Mouse (Mus musculus) midbrain, embryonic 13.5 days (tissue): ENCODE results near the gene Chn2. TPM values are rescaled to one million over a fixed set of nuclear protein-coding genes. Genes with fewer than 3 reads are reported as not detected.

Source experiments
- ATAC-seq: fragments of 200-750 bp; cut with Nextera tagmentation; 2 replicates; pipeline ENCODE4 v1.8.0; 2017; ENCODE audit warnings: mild to moderate bottlenecking, moderate TSS enrichment, moderate library complexity
- H3K27ac ChIP-seq: fragments of 300-500 bp; sonication (generic); 2 replicates; pipeline ENCODE4 v1.5.1; 2015; ENCODE audit warnings: inconsistent platforms, mild to moderate bottlenecking, moderate library complexity
- H3K27me3 ChIP-seq: fragments of 300-500 bp; sonication (generic); 2 replicates; pipeline ENCODE4 v1.6.1; 2015; ENCODE audit warnings: mild to moderate bottlenecking, inconsistent platforms
- H3K36me3 ChIP-seq: fragments of 300-500 bp; sonication (generic); 2 replicates; pipeline ENCODE4 v1.6.1; 2015; ENCODE audit warnings: mild to moderate bottlenecking, inconsistent platforms
- H3K4me1 ChIP-seq: fragments of 300-500 bp; sonication (generic); replicated peaks from 2 replicates; pipeline ENCODE4 v1.6.1; 2015; ENCODE audit warnings: inconsistent platforms
- H3K4me2 ChIP-seq: fragments of 300-500 bp; sonication (generic); replicated peaks from 2 replicates; pipeline ENCODE4 v1.6.1; 2015; ENCODE audit warnings: moderate library complexity, mild to moderate bottlenecking, inconsistent platforms
- H3K4me3 ChIP-seq: fragments of 300-500 bp; sonication (generic); replicated peaks from 2 replicates; pipeline ENCODE4 v1.5.1; 2015; ENCODE audit warnings: mild to moderate bottlenecking, inconsistent platforms
- H3K9ac ChIP-seq: fragments of 300-500 bp; sonication (generic); replicated peaks from 2 replicates; pipeline ENCODE4 v1.6.1; 2015; ENCODE audit warnings: mild to moderate bottlenecking, inconsistent platforms
- H3K9me3 ChIP-seq: fragments of 300-500 bp; sonication (generic); 2 replicates; pipeline ENCODE4 v1.6.1; 2016; ENCODE audit warnings: mild to moderate bottlenecking, inconsistent platforms
- WGBS: fragments of 180-500 bp; shearing (Covaris S2); methylation state at CpG from one replicate; pipeline ENCODE4 v1.1.7; 2015; 5-methylcytosine and 5-hydroxymethylcytosine counted together
- polyA plus RNA-seq: library from polyadenylated mRNA; unstranded; fragments of >200 nt; fragmentation: Nextera tagmentation; extraction: Ambion mirVana; gene quantifications from 2 replicates; pipeline ENCODE4 v1.2.1, GENCODE M21; 2015

The Chn2 gene
- polyA plus RNA-seq, 1 experiment from 2014 or later, result 28.8 TPM

DNA sequence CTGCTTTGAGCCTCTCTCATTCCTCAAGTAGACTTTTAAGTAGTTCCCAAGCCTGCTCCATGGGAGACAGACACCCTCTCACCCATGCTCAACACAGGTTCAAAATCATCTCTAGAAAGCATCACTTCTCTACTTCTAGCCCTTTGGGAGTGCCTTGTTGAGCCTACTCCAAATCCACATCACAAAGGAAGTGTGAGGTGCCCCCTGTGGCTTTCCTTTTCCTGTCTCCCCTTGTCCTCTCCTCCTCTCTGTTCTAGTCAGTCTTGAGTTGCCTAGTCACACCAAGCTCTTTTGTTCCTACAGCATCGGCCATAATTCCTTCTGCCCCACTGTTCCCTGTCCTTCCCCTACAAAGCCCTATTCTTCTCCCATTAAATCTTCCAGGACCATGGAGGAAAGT lies 243.9 kb downstream of the Chn2 start:
- no peak for ATAC-seq
- no peaks in the 10 kb centered on the region for H3K9me3 ChIP-seq
- 8% methylated on average over 1 of the region's 1 CpGs for WGBS
- H3K36me3 ChIP-seq, result no peaks in the 10 kb centered on the region
- H3K27ac ChIP-seq, result no peak overlapping the region
- H3K9ac ChIP-seq, result no peak overlapping the region
- no peak overlapping the region for H3K4me3 ChIP-seq
- peaks cover 2% of the 10 kb centered on the region for H3K4me1 ChIP-seq
- no peaks in the 10 kb centered on the region for H3K27me3 ChIP-seq
- H3K4me2 ChIP-seq, result no peak overlapping the region

DNA sequence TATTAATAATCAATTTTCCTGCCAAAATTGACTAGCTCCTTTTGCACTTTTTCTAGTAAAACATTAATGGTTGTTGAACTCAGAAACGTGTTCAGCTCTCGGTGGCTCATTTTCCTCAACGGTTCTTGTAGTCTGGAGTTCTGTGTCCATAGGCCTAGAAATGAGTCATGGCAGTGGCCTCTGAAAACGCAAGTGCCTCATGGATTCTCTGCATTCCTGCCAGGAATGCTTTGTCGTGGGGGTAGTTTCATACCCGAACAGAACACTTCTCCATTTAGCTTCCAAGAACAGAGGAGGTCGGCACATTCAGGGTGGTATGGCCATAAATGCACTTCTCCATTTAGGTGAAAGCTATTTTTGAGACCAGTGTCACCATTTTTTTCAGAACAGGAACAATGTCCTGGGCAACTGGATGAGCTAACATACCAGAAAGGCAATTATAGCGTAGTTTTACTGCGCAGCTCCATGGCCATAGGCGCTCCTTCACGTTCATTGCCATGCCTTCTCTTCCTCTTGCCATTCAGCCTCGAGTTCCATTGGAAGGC lies 244.9 kb downstream of the Chn2 start:
- WGBS, result 88% methylated on average over 12 of the region's 12 CpGs

DNA sequence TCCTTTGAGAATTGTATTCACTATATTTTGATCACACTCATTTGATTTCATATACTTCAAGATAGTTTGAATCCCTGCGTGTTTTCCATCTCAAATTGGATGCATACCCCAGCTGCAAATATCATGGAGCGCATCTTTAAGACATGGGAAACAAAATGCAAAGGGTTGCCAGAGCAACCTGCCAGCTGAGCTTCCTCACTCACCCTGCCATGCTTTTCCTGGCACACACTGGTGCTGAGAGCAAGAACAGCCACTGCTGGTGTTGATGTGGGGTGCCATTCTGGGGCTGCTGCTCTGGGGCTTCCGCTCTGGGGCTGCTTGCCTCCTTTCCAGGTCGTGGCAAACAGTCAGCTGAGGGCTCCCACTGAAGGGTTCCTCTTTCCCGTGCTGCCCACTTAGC lies 247.5 kb downstream of the Chn2 start:
- Histone ChIP-seq H3K27me3 (no peaks in the 10 kb centered on the region), H3K4me3 (no peak overlapping the region), H3K27ac (no peak overlapping the region), H3K9me3 (no peaks in the 10 kb centered on the region), H3K9ac (no peak overlapping the region), H3K4me2 (no peak overlapping the region), H3K4me1 (no peaks in the 10 kb centered on the region), H3K36me3 (no peaks in the 10 kb centered on the region)
- 81% methylated on average over 5 of the region's 5 CpGs for WGBS
- ATAC-seq, result no peak

More for the DNA sequence above, 244.9 kb downstream of the Chn2 start:
- Histone ChIP-seq H3K4me3 (no peak overlapping the region), H3K9me3 (no peaks in the 10 kb centered on the region), H3K36me3 (no peaks in the 10 kb centered on the region), H3K4me2 (no peak overlapping the region), H3K27ac (no peak overlapping the region), H3K9ac (no peak overlapping the region), H3K4me1 (no peaks in the 10 kb centered on the region), H3K27me3 (no peaks in the 10 kb centered on the region)
- no peak for ATAC-seq

DNA sequence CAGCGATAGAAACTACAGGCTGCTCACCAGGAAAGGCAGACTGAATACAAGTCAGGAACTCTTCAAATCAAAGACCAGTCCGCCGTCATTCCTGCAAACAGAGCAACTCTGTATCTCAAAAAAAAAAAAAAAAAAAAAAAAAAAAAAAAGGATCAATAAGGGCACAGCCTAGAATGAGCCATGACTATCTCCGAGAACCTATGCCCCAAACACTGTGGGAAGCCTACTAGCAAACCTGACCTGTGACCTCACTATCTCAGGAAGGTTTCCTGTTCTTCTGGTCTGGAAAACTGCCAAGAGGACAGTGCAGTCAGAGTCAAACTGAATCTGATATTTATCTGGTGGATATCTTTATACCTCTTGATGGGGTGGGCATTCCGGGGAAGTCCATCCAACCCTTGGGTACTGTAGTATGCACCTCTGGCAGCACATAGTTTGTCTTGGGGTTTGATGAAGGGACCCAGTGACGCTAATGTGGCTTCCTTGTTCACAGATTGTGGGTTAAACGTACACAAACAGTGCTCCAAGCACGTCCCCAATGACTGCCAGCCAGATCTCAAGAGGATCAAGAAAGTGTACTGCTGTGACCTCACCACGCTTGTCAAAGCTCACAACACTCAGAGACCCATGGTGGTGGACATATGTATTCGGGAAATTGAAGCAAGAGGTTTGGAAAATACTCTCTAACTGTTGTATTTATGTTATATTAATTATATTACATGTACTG lies 250.6 kb downstream of the Chn2 start:
- no peak for ATAC-seq
- Histone ChIP-seq H3K36me3 (no peaks in the 10 kb centered on the region), H3K4me3 (no peak overlapping the region), H3K27ac (no peak overlapping the region), H3K9me3 (no peaks in the 10 kb centered on the region), H3K4me1 (no peaks in the 10 kb centered on the region), H3K4me2 (no peak overlapping the region), H3K9ac (no peak overlapping the region), H3K27me3 (no peaks in the 10 kb centered on the region)
- 86% methylated on average over 10 of the region's 10 CpGs for WGBS

DNA sequence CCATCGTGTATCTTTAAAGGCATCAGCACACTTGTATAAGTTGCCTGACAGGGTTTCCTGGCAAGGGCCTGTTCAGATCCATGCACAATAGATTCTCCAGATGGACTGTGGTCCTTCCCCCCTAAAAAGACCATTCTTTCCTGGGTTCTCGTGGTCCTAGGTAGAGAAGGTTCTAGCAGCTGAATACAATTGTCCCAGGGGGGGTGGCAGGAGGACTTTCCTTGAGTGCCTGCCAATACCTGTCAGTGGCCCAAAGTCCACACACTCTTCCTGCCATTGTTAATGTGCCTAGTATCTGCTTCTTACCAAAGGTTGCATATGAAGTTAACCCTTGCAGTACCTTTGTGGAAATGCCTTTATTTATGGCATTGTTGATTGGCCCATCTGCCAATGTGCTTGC lies 257.9 kb downstream of the Chn2 start:
- WGBS, result 77% methylated on average over 2 of the region's 2 CpGs
- H3K4me1 ChIP-seq, result no peaks in the 10 kb centered on the region; the same call in 1 of the 2 replicates
- no peaks in the 10 kb centered on the region for H3K9me3 ChIP-seq
- no peak overlapping the region for H3K9ac ChIP-seq
- ATAC-seq, result no peak
- H3K4me2 ChIP-seq, result no peak overlapping the region
- peaks cover 14% of the 10 kb centered on the region for H3K36me3 ChIP-seq
- H3K4me3 ChIP-seq, result no peak overlapping the region
- H3K27ac ChIP-seq, result no peak overlapping the region
- H3K27me3 ChIP-seq, result no peaks in the 10 kb centered on the region

DNA sequence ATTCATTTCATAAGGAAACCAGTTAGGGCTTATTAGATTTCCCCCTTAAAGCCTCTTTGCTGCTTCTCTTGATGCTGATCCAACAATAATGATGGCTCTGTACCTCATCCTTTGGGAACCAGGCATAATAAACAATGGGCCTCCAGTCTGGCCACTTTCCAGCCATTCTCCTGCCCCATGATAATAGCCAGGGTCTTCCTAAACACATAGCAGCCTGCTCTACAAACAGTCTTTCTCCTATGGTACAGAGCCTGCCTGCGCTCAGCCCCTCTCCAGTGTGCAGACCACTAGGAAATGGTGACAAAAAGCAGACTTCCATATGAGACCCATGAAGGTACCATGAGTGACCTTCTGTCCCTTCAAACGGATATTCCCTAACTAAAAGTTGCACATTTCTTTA lies 260.1 kb downstream of the Chn2 start:
- Histone ChIP-seq H3K9me3 (no peaks in the 10 kb centered on the region), H3K27ac (no peak overlapping the region), H3K9ac (no peak overlapping the region), H3K4me1 (no peaks in the 10 kb centered on the region; the same call in 1 of the 2 replicates), H3K4me2 (no peak overlapping the region), H3K36me3 (peaks cover 14% of the 10 kb centered on the region), H3K4me3 (no peak overlapping the region), H3K27me3 (no peaks in the 10 kb centered on the region)
- 92% methylated on average over 2 of the region's 2 CpGs for WGBS
- no peak for ATAC-seq

GRCm38 (mm10) chr6:54305777-54306176 lies 266.4 kb downstream of the Chn2 start:
- H3K4me3 ChIP-seq, result no peak overlapping the region
- H3K27me3 ChIP-seq, result no peaks in the 10 kb centered on the region
- H3K27ac ChIP-seq, result no peak overlapping the region
- H3K4me1 ChIP-seq, result no peaks in the 10 kb centered on the region
- H3K9ac ChIP-seq, result no peak overlapping the region
- 82% methylated on average over 1 of the region's 1 CpGs for WGBS
- no peak for ATAC-seq
- H3K4me2 ChIP-seq, result no peak overlapping the region
- no peaks in the 10 kb centered on the region for H3K9me3 ChIP-seq
- no peaks in the 10 kb centered on the region for H3K36me3 ChIP-seq

DNA sequence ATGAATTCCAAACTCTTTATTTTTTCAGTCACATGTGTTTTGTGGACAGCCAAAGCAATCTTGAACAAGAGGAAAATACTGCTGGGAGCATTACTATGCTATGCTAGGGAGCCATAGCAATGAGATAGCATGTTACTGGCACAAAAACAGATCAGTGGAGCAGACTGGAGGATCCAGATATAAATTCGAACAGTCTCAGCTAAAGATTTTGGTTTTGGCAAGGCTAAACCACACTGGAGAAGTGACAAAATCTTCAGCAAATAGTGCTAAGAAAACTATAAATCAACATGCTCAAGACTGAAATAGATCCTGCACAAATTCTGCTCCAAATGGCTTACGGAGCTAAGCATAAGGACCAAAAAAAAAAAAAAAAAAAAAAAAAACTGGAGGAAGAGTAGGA lies 273.7 kb downstream of the Chn2 start:
- no peak overlapping the region for H3K4me2 ChIP-seq
- no peaks in the 10 kb centered on the region for H3K27me3 ChIP-seq
- WGBS, result 97% methylated on average over 2 of the region's 2 CpGs
- no peak for ATAC-seq
- no peaks in the 10 kb centered on the region for H3K4me1 ChIP-seq
- H3K9ac ChIP-seq, result no peak overlapping the region
- no peaks in the 10 kb centered on the region for H3K36me3 ChIP-seq
- no peak overlapping the region for H3K4me3 ChIP-seq
- no peaks in the 10 kb centered on the region for H3K9me3 ChIP-seq
- H3K27ac ChIP-seq, result no peak overlapping the region

GRCm38 (mm10) chr6:54318618-54319017 lies 279.3 kb downstream of the Chn2 start:
- no peak overlapping the region for H3K4me3 ChIP-seq
- H3K4me2 ChIP-seq, result no peak overlapping the region
- no peaks in the 10 kb centered on the region for H3K36me3 ChIP-seq
- H3K4me1 ChIP-seq, result no peaks in the 10 kb centered on the region
- WGBS, result 87% methylated on average over 9 of the region's 9 CpGs
- no peak overlapping the region for H3K27ac ChIP-seq
- no peak for ATAC-seq
- no peaks in the 10 kb centered on the region for H3K27me3 ChIP-seq
- H3K9ac ChIP-seq, result no peak overlapping the region
- no peaks in the 10 kb centered on the region for H3K9me3 ChIP-seq

DNA sequence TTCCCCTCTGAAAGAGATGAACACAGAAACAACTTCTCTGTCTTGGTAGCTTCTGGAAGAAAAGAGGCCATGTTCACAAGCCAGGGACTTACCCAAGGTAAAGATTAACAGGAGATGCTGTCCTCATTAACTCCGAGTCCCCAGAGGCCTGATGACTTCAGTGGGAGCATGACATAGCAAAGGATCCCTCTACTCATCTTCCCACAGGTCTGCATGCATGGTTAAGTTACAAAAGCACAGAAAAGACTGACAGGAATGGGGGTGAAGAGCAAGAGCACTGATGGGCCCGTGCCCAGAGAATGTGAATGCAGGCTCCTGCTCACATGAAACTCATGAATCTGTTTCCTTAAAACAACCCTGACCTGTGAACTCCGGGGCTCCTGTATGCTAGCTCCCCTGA lies 279.8 kb downstream of the Chn2 start:
- peaks cover 4% of the 10 kb centered on the region for H3K27me3 ChIP-seq
- H3K27ac ChIP-seq, result no peak overlapping the region
- no peaks in the 10 kb centered on the region for H3K4me1 ChIP-seq
- H3K9ac ChIP-seq, result no peak overlapping the region
- no peak overlapping the region for H3K4me2 ChIP-seq
- no peak overlapping the region for H3K4me3 ChIP-seq
- no peaks in the 10 kb centered on the region for H3K9me3 ChIP-seq
- H3K36me3 ChIP-seq, result no peaks in the 10 kb centered on the region
- ATAC-seq, result no peak
- 75% methylated on average over 3 of the region's 3 CpGs for WGBS

DNA sequence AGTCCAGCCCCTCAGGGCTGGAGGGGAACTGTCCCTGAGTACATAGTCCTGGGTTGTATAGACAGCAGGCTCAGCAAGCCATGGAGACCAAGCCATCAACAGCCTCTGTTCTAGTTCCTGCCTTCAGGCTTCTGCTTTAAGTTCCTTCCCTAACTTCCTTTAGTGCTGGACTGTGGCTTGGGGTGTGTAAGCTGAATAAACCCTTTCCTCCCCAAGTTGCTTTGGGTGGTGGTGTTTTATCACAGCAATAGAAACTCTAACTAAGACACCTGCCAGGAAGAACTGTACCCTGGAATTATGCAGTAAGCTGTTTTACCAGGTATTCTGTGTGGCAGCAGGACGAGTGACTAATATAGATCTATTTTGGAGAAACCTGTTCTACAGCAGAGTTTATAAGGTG lies 280.9 kb downstream of the Chn2 start:
- Histone ChIP-seq H3K36me3 (no peaks in the 10 kb centered on the region), H3K9ac (no peak overlapping the region), H3K27me3 (peaks cover 14% of the 10 kb centered on the region), H3K9me3 (no peaks in the 10 kb centered on the region), H3K4me2 (no peak overlapping the region), H3K4me1 (no peaks in the 10 kb centered on the region), H3K4me3 (no peak overlapping the region), H3K27ac (no peak overlapping the region)
- no peak for ATAC-seq
- WGBS, result 88% methylated on average over 1 of the region's 1 CpGs

DNA sequence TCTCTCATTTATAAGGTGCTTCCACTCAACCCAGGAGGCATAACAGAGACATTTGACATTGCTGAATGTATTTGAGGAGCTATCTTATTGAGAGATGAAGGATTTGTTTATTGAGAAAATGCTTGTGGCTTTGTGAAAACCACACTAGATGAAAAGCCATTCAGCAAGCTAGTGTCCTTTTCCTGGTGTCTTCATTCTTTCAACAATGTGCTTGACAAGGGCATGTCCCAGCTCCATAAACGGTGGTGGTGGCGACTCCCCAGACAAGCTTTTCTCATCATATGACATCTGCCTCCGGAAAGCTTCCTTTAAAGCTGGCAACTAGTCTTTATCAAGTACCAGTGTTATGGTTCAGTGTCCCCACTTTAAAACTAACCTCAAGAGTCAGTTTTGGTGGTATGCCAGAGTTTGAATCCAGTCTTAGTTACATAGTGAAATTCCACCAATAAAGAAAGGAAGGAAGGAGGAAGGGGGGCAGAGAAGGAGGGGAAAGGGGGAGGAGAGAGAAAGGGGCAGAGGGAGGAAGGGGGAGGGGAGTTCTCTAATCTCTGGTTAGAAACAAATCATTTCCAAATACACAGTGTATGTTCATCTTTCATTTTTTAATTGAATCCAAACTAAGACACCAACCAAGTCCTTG lies 286.0 kb downstream of the Chn2 start, which contains the start of gene Prr15:
TSS of gene Prr15 (plus strand) at position 590 of the 640 bp plus-strand sequence.
- peaks cover 63% of the 10 kb centered on the region for H3K27me3 ChIP-seq

More for the DNA sequence above, 286.0 kb downstream of the Chn2 start, which contains the start of gene Prr15:
- Histone ChIP-seq H3K36me3 (no peaks in the 10 kb centered on the region), H3K4me1 (peaks cover 21% of the 10 kb centered on the region), H3K4me3 (peak within 1 kb of the TSS; percentile 49), H3K27ac (no peak within 1 kb of the TSS), H3K4me2 (peak within 1 kb of the TSS; percentile 88), H3K9me3 (no peaks in the 10 kb centered on the region), H3K9ac (no peak within 1 kb of the TSS; the same call in 1 of the 2 replicates)
- 63% methylated on average over 3 of the region's 3 CpGs for WGBS
- no peak for ATAC-seq
